Mouse (Mus musculus) brain, adult 10 weeks (tissue): ENCODE measurements around the gene Syngr2. TPM values are rescaled to one million over a fixed set of nuclear protein-coding genes. Genes with fewer than 3 reads are reported as not detected.

Experiments used
- polyA plus RNA-seq: library from polyadenylated mRNA; stranded (reverse); fragments of 350-450 nt; fragmentation: Illumina TruSeq; extraction: RNeasy Lipid Tissue Mini Kit (QIAGEN cat#74804); gene quantifications from one replicate; pipeline ENCODE4 v1.2.3, GENCODE M21; 2015; ENCODE audit warnings: low read depth, low replicate concordance

The Syngr2 gene
- 14.0 TPM for polyA plus RNA-seq

GRCm38 (mm10) chr11:117809407-117810311 is at the start of gene Syngr2, which contains the start of gene Gm20708:
Gene Syngr2 (plus strand): TSS chr11:117809668.
Gene Gm20708 (plus strand): TSS chr11:117809668.

GRCm38 (mm10) chr11:117781993-117782704 is 27.3 kb upstream of the Syngr2 start, which contains the start of the genes Tmc8 and Tmc6:
Gene Tmc8 (plus strand): TSS chr11:117782076.
Gene Tmc6 (minus strand): TSS chr11:117782198.

GRCm38 (mm10) chr11:117797511-117798159 is 11.8 kb upstream of the Syngr2 start, which contains the start of gene 6030468B19Rik:
Gene 6030468B19Rik (plus strand): TSS chr11:117797660.

GRCm38 (mm10) chr11:117825333-117826101 is 16.0 kb downstream of the Syngr2 start, which contains the start of the genes Afmid and Tk1:
Gene Afmid (plus strand): TSS chr11:117825924.
Gene Tk1 (minus strand): TSS chr11:117826092.

GRCm38 (mm10) chr11:117848985-117849671 is 39.7 kb downstream of the Syngr2 start, which contains the start of gene Birc5:
Gene Birc5 (plus strand): TSS chr11:117849251.

GRCm38 (mm10) chr11:117860601-117861000 is 51.1 kb downstream of the Syngr2 start, which contains the start of gene Tmem235:
Gene Tmem235 (plus strand): TSS chr11:117860752.

Other genes with a start within 250 kb of the Syngr2 start
- gene Tnrc6c, start 155.4 kb upstream of the Syngr2 start, polyA plus RNA-seq, result 28.8 TPM
- gene Tmc8, start 27.6 kb upstream of the Syngr2 start, polyA plus RNA-seq, result 0.55 TPM
- gene Tmc6, start 27.5 kb upstream of the Syngr2 start, polyA plus RNA-seq, result 8.8 TPM
- not detected for gene 6030468B19Rik, start 12.0 kb upstream of the Syngr2 start, polyA plus RNA-seq
- gene Gm20708, start within 50 bp of the Syngr2 start, polyA plus RNA-seq, result 0.86 TPM
- gene Afmid, start 16.3 kb downstream of the Syngr2 start, polyA plus RNA-seq, result 2.1 TPM
- 0.68 TPM for gene Tk1, start 16.4 kb downstream of the Syngr2 start, polyA plus RNA-seq
- gene Birc5, start 39.6 kb downstream of the Syngr2 start, polyA plus RNA-seq, result 2.9 TPM
- not detected for gene Tmem235, start 51.1 kb downstream of the Syngr2 start, polyA plus RNA-seq
- gene Tha1, start 63.8 kb downstream of the Syngr2 start, polyA plus RNA-seq, result 4.3 TPM
- gene Socs3, start 160.4 kb downstream of the Syngr2 start, polyA plus RNA-seq, result 2.1 TPM
- 64.0 TPM for gene Pgs1, start 176.6 kb downstream of the Syngr2 start, polyA plus RNA-seq